Mouse (Mus musculus) forebrain, embryonic 15.5 days (tissue): Measurements from ENCODE around the gene Psme4. TPM values are rescaled to one million over a fixed set of nuclear protein-coding genes. Genes with fewer than 3 reads are reported as not detected.

Source experiments
- ATAC-seq: fragments of 200-750 bp; cut with Nextera tagmentation; replicated peaks from 2 replicates; pipeline ENCODE4 v1.8.0; 2017; ENCODE audit warnings: mild to moderate bottlenecking, moderate TSS enrichment, moderate library complexity
- H3K27ac ChIP-seq: fragments of 300-500 bp; sonication (generic); replicated peaks from 2 replicates; pipeline ENCODE4 v1.5.1; 2015; ENCODE audit warnings: mild to moderate bottlenecking, inconsistent platforms
- H3K27me3 ChIP-seq: fragments of 300-500 bp; sonication (generic); 2 replicates; pipeline ENCODE4 v1.6.1; 2015; ENCODE audit warnings: inconsistent platforms
- H3K36me3 ChIP-seq: fragments of 300-500 bp; sonication (generic); 2 replicates; pipeline ENCODE4 v1.6.1; 2015; ENCODE audit warnings: mild to moderate bottlenecking, inconsistent platforms
- H3K4me1 ChIP-seq: fragments of 300-500 bp; sonication (generic); 2 replicates; pipeline ENCODE4 v1.6.1; 2015; ENCODE audit warnings: inconsistent platforms
- H3K4me2 ChIP-seq: fragments of 300-500 bp; sonication (generic); replicated peaks from 2 replicates; pipeline ENCODE4 v1.6.1; 2015; ENCODE audit warnings: mild to moderate bottlenecking, inconsistent platforms
- H3K4me3 ChIP-seq: fragments of 300-500 bp; sonication (generic); 2 replicates; pipeline ENCODE4 v1.5.1; 2015; ENCODE audit warnings: mild to moderate bottlenecking, inconsistent platforms
- H3K9ac ChIP-seq: fragments of 300-500 bp; sonication (generic); replicated peaks from 2 replicates; pipeline ENCODE4 v1.6.1; 2015; ENCODE audit warnings: mild to moderate bottlenecking, inconsistent platforms
- H3K9me3 ChIP-seq: fragments of 300-500 bp; sonication (generic); 2 replicates; pipeline ENCODE4 v1.6.1; 2016; ENCODE audit warnings: inconsistent platforms
- WGBS: fragments of 180-500 bp; shearing (Covaris S2); methylation state at CpG from one replicate; pipeline ENCODE4 v1.1.7; 2015; ENCODE audit warnings: mixed read lengths; 5-methylcytosine and 5-hydroxymethylcytosine counted together
- polyA plus RNA-seq: library from polyadenylated mRNA; unstranded; fragments of >200 nt; fragmentation: Nextera tagmentation; extraction: Ambion mirVana; gene quantifications from 2 replicates; pipeline ENCODE4 v1.2.1, GENCODE M21; 2015

Psme4 gene
- polyA plus RNA-seq, 1 experiment from 2014 or later: 20.4 TPM

- Histone ChIP-seq H3K4me1 (no peaks in the 10 kb centered on the region), H3K27ac (no peak overlapping the region), H3K27me3 (no peaks in the 10 kb centered on the region), H3K4me3 (no peak overlapping the region), H3K4me2 (no peak overlapping the region), H3K9ac (no peak overlapping the region), H3K36me3 (no peaks in the 10 kb centered on the region), H3K9me3 (no peaks in the 10 kb centered on the region)
- no peak for ATAC-seq
- WGBS: 92% methylated on average over 1 of the region's 1 CpGs
Observed at GRCm38 (mm10) chr11:30761891-30762290, 9.6 kb upstream of the Psme4 start.

GRCm38 (mm10) chr11:30765076-30765475 is 6.5 kb upstream of the Psme4 start:
- WGBS: 74% methylated on average over 1 of the region's 1 CpGs

GRCm38 (mm10) chr11:30770817-30771216 is 709 bp upstream of the Psme4 start:
- no peak overlapping the region for H3K9ac ChIP-seq
- peaks cover 27% of the 10 kb centered on the region for H3K4me1 ChIP-seq
- H3K4me2 ChIP-seq: peak overlapping the region; percentile 75
- H3K27ac ChIP-seq: no peak overlapping the region
- H3K27me3 ChIP-seq: no peaks in the 10 kb centered on the region
- ATAC-seq: no peak
- H3K9me3 ChIP-seq: no peaks in the 10 kb centered on the region
- no peaks in the 10 kb centered on the region for H3K36me3 ChIP-seq
- peak overlapping the region; percentile 81 for H3K4me3 ChIP-seq
- WGBS: 81% methylated on average over 3 of the region's 3 CpGs

More at GRCm38 (mm10) chr11:30765076-30765475, 6.5 kb upstream of the Psme4 start:
- no peak overlapping the region for H3K9ac ChIP-seq
- no peaks in the 10 kb centered on the region for H3K36me3 ChIP-seq
- no peak for ATAC-seq
- no peak overlapping the region for H3K4me2 ChIP-seq
- H3K27ac ChIP-seq: no peak overlapping the region
- H3K27me3 ChIP-seq: no peaks in the 10 kb centered on the region
- H3K9me3 ChIP-seq: no peaks in the 10 kb centered on the region
- no peak overlapping the region for H3K4me3 ChIP-seq
- no peaks in the 10 kb centered on the region for H3K4me1 ChIP-seq

- Histone ChIP-seq H3K9ac (peak overlapping the region; percentile 88), H3K4me1 (peaks cover 27% of the 10 kb centered on the region), H3K9me3 (no peaks in the 10 kb centered on the region), H3K27ac (peak overlapping the region; percentile 89), H3K4me3 (peak overlapping the region; percentile 81), H3K36me3 (no peaks in the 10 kb centered on the region), H3K4me2 (peak overlapping the region; percentile 75), H3K27me3 (no peaks in the 10 kb centered on the region)
- ATAC-seq: peak; percentile 84
- WGBS: under 1% methylated on average over 54 of the region's 64 CpGs
Observed at GRCm38 (mm10) chr11:30771904-30772581, 517 bp downstream of the Psme4 start.

- WGBS: 1% methylated on average over 21 of the region's 21 CpGs
- Histone ChIP-seq H3K4me1 (peaks cover 27% of the 10 kb centered on the region), H3K27ac (peak overlapping the region; percentile 89), H3K9ac (peak overlapping the region; percentile 88), H3K4me3 (peak overlapping the region; percentile 81), H3K36me3 (no peaks in the 10 kb centered on the region), H3K9me3 (no peaks in the 10 kb centered on the region), H3K4me2 (peak overlapping the region; percentile 75), H3K27me3 (no peaks in the 10 kb centered on the region)
- no peak for ATAC-seq
Observed at GRCm38 (mm10) chr11:30772777-30773417, 1.4 kb downstream of the Psme4 start.

- Histone ChIP-seq H3K4me2 (no peak overlapping the region), H3K27me3 (no peaks in the 10 kb centered on the region), H3K9ac (no peak overlapping the region), H3K36me3 (no peaks in the 10 kb centered on the region), H3K9me3 (no peaks in the 10 kb centered on the region), H3K4me1 (peaks cover 27% of the 10 kb centered on the region), H3K27ac (no peak overlapping the region), H3K4me3 (no peak overlapping the region)
- 59% methylated on average over 1 of the region's 1 CpGs for WGBS
- no peak for ATAC-seq
Observed at GRCm38 (mm10) chr11:30774638-30775037, 3.1 kb downstream of the Psme4 start.

GRCm38 (mm10) chr11:30777498-30777897 is 6.0 kb downstream of the Psme4 start:
- no peak overlapping the region for H3K4me3 ChIP-seq
- H3K27me3 ChIP-seq: no peaks in the 10 kb centered on the region
- WGBS: 81% methylated on average over 4 of the region's 4 CpGs
- no peaks in the 10 kb centered on the region for H3K36me3 ChIP-seq
- H3K4me2 ChIP-seq: no peak overlapping the region
- no peaks in the 10 kb centered on the region for H3K9me3 ChIP-seq
- no peak for ATAC-seq
- H3K27ac ChIP-seq: no peak overlapping the region
- no peak overlapping the region for H3K9ac ChIP-seq
- peaks cover 24% of the 10 kb centered on the region for H3K4me1 ChIP-seq

- Histone ChIP-seq H3K9me3 (no peaks in the 10 kb centered on the region), H3K4me3 (no peak overlapping the region), H3K4me1 (no peaks in the 10 kb centered on the region), H3K36me3 (no peaks in the 10 kb centered on the region), H3K27me3 (no peaks in the 10 kb centered on the region), H3K9ac (no peak overlapping the region), H3K4me2 (no peak overlapping the region), H3K27ac (no peak overlapping the region)
- no peak for ATAC-seq
- WGBS: 87% methylated on average over 2 of the region's 2 CpGs
Observed at GRCm38 (mm10) chr11:30780893-30781292, 9.4 kb downstream of the Psme4 start.

GRCm38 (mm10) chr11:30781612-30782011 is 10.1 kb downstream of the Psme4 start:
- Histone ChIP-seq H3K4me2 (no peak overlapping the region), H3K4me3 (no peak overlapping the region), H3K27me3 (no peaks in the 10 kb centered on the region), H3K9me3 (no peaks in the 10 kb centered on the region), H3K27ac (no peak overlapping the region), H3K9ac (no peak overlapping the region), H3K4me1 (no peaks in the 10 kb centered on the region), H3K36me3 (no peaks in the 10 kb centered on the region)
- ATAC-seq: no peak
- 86% methylated on average over 1 of the region's 1 CpGs for WGBS

- WGBS: 58% methylated on average over 3 of the region's 3 CpGs
- Histone ChIP-seq H3K9ac (no peak overlapping the region), H3K4me2 (no peak overlapping the region), H3K36me3 (no peaks in the 10 kb centered on the region), H3K27me3 (no peaks in the 10 kb centered on the region), H3K9me3 (no peaks in the 10 kb centered on the region), H3K4me1 (no peaks in the 10 kb centered on the region), H3K27ac (no peak overlapping the region), H3K4me3 (no peak overlapping the region)
- ATAC-seq: 0 out of 2 replicates have a peak, but pooled peaks have one; percentile 13
Observed at GRCm38 (mm10) chr11:30785497-30785896, 14.0 kb downstream of the Psme4 start.

- Histone ChIP-seq H3K27ac (no peak overlapping the region), H3K36me3 (no peaks in the 10 kb centered on the region), H3K4me3 (no peak overlapping the region), H3K9me3 (no peaks in the 10 kb centered on the region), H3K27me3 (no peaks in the 10 kb centered on the region), H3K9ac (no peak overlapping the region), H3K4me1 (no peaks in the 10 kb centered on the region), H3K4me2 (no peak overlapping the region)
- 99% methylated on average over 7 of the region's 7 CpGs for WGBS
- no peak for ATAC-seq
Observed at GRCm38 (mm10) chr11:30786230-30786983, 14.9 kb downstream of the Psme4 start.

GRCm38 (mm10) chr11:30792680-30793079 is 21.2 kb downstream of the Psme4 start:
- Histone ChIP-seq H3K27me3 (no peaks in the 10 kb centered on the region), H3K36me3 (peaks cover 7% of the 10 kb centered on the region; the same call in 1 of the 2 replicates), H3K4me1 (no peaks in the 10 kb centered on the region), H3K4me2 (no peak overlapping the region), H3K27ac (no peak overlapping the region), H3K4me3 (no peak overlapping the region), H3K9me3 (no peaks in the 10 kb centered on the region), H3K9ac (no peak overlapping the region)
- 92% methylated on average over 7 of the region's 7 CpGs for WGBS
- no peak for ATAC-seq
